Mouse (Mus musculus) T-helper 17 cell (primary cell): Measurements from ENCODE around the gene Eci2.
"Not testable (repeated sequence)": the region's sequence is repeated elsewhere in the genome, so short reads cannot be mapped to it uniquely, and the experiment has no call there.

Source experiments
- in situ Hi-C, 2 experiments: fragments of 300-600 bp; cut with MboI, MseI; formaldehyde crosslinking; loops; 1 replicate in 1 of 2; 2 replicates in 1 of 2; pipeline ENCODE4 v1.15.1; 2025; ENCODE audit warnings: high pct_unique_total_duplicates in 2 of 2

The Eci2 gene

DNA sequence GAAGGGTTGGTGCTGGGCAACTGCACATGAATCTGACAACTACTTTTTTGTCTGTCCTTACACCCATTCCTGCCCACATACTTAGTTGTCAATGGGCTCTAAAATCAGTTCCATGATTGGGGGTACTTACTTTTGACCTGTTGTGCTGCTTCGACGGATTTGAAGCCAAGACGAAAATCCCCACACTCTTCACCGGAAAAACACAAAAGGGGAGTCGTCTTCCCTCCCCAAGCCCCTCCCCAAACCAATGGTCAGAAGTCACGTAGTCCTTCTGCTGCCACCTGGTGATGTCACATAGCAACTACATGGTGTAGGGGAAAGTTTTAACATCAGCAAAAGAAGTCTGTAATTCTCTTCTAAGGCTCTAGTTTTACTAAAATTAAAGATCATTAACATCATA, at the start of gene Eci2:
Gene Eci2 (minus strand): TSS at position 218 of the 400 bp plus-strand sequence.
- in situ Hi-C loops = no loop called here

GRCm38 (mm10) chr13:35074862-35075261, 48.0 kb upstream of the Eci2 start:
- in situ Hi-C loops = no loop called here

DNA sequence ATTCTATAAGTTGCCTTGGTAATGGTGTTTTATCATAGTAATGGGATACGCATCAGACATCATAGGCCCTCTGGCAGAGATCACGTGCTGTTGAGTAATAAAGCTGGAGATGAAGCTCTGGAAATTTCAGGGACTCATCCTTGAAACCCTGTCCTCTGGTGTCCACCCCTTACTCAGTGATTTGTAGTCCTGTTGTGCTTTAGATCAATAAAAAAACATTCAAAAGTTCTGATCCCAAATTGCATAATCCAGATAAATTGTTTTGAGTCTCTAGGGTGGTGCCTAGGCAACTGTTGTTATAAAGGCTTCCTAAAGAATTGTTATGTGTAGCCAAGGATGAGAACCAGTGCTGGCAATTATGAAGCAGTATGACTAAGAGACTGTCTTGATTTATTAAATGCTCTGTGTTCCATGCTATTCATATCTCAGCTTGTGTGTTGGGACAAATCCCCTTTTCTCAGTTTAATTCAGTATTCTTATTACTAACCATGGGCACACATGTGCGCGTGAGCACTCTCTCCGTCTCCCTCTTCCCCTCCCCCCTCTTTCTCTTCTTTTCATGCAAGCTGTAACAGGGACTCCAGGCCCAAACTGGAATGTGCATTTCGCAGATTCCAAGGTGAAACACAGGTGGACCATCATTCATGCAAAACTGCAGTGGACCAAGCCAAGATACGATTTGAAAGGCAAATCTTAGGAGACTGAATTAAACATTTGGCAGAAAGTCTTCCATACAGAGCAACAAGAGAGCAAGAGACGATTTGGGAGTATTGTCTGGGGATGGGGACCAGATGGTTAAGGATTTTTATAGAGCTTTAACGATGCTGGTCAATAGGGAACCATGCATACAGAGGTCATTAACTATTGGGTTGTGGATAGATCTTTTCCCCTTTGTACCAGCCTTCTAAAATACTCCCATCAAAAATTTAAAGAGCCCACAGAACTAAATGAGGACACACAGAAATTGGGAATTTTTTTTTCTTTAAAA, 43.9 kb upstream of the Eci2 start:
- in situ Hi-C loops = no loop called here

GRCm38 (mm10) chr13:35067084-35067483, 40.2 kb upstream of the Eci2 start:
- in situ Hi-C loops = no loop called here

DNA sequence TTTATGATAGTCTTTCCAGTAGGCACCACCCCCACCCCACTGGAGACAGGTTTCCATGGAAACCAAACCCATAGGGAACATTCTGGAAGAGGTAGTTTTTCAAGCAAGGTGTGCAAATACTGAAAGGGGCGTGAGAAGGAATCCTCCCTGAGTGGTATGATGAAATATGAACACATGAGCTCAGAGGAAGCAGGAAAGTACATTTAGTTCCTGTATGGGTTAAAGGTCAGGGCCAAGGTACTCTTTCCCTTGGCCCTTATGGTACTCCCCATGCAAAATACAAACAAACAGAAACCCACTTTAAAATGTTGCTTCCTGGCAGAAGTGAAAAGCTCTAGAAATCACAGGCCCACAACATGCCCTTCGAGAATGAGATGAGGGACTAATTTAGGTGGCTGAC, 39.1 kb upstream of the Eci2 start:
- in situ Hi-C loops = no loop called here

DNA sequence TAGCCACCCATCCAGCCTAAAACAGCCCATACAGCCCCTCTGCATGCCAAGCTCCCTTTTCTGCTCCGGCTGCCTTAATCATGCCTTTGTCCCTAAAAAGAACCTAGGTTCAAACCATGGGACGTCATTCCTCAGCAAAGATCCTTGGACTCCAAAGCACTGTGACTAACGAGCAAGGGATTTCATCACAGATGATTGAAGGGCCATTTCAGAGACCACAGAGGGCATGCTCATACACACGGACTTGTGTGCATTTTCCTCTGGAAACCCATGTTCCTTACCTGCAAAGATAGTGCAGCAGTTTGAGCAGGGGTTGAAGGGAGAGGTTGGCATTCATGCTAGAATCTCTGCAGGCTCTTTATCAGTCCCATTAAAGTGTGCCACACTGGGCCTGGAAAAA, 37.5 kb upstream of the Eci2 start:
- in situ Hi-C loops = no loop called here

DNA sequence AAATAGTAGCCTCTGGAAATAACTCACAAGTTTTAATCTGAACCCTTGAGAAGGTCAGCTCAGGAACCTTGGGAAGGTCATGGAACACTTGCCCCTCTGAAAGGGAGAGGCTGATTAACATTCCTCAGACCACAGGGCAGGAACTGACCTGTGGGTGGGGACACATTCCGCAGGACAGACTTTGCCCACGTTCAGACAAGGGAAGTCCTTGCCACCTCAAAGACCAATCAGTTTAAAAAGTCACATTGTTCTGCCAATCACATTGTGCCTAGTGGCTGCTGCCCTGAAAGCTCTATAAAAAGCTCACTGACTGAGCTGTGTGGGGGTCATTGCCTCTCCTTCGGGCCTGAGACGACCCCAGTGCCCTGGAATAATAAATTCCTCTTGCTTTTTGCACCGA, 31.2 kb upstream of the Eci2 start:
- in situ Hi-C loops = no loop called here

- in situ Hi-C loops = no loop called here
Observed at GRCm38 (mm10) chr13:35036486-35036885, 9.6 kb upstream of the Eci2 start.

DNA sequence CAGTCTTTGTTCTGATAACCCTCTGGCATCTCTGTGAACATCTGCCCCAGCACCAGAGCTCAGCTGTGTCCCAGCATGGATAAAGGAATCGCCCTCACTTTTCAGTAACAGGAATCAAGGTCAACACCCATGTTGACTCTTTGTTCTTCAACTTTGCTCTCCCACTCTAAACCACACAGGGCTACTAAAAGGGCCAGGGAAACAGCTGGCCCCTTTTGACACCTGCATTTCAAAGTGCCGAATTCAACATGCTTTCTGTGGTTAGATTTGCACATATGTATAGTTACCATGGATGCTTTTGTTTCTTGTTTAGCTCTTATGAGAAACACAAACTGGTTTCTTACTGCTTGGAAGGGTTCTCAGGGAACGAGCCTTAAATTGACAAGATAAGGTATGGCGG, 8.8 kb upstream of the Eci2 start:
- in situ Hi-C loops = no loop called here

- in situ Hi-C loops = loop anchor here in 1 of 2 experiments (5.0 kb wide), 1 partner anchor 551 kb away; no protein-coding TSS in a partner anchor
Observed at GRCm38 (mm10) chr13:35033571-35033970, 6.7 kb upstream of the Eci2 start.

DNA sequence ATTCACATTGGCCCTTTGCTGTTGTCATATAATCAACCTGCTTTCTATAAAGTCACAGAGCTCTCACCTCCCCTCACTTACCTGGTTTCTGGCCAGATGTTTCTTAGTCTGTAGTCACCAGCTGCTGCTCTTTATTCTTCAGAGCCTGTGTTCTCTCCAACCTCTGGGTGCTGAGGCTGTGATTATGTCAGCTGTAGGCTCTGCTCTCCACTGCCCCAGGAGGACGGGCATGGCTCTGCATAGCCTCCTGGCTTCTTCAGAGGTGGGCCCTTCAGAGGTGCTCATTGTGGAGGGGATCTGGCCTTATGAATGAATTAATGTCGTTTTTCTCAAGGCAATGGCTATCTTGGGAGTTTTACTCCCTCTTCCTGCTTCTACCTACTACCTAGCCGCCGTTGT, 4.8 kb upstream of the Eci2 start:
- in situ Hi-C loops = loop anchor here in 1 of 2 experiments (5.0 kb wide), 1 partner anchor 549 kb away; no protein-coding TSS in a partner anchor

- in situ Hi-C loops = loop anchor here in 1 of 2 experiments (5.0 kb wide), 1 partner anchor 549 kb away; no protein-coding TSS in a partner anchor
Observed at GRCm38 (mm10) chr13:35030979-35031683, 4.2 kb upstream of the Eci2 start.

DNA sequence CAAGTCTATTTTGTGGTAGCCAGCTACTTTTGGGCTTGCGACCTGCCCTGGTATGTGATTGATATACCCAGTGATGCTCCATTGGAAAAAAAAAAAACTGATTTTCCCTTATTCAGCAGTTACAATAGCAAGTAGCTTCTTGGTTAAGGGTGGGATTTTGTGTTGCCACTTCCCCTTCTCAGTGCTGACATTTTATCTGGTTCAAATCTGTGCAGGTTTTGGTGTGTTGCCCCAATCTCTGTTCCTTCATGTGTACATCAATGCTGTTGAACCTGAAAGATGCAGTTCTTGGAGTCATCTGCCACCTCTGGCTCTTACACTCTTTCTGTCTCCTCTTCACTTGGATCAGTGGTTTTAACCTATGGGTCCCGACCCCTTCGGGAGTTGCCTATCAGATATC, 1.5 kb upstream of the Eci2 start:
- in situ Hi-C loops = no loop called here

- in situ Hi-C loops = not testable (repeated sequence)
Observed at GRCm38 (mm10) chr13:35023401-35023800, 3.5 kb downstream of the Eci2 start.

GRCm38 (mm10) chr13:35020383-35020782, 6.5 kb downstream of the Eci2 start:
- in situ Hi-C loops = no loop called here

DNA sequence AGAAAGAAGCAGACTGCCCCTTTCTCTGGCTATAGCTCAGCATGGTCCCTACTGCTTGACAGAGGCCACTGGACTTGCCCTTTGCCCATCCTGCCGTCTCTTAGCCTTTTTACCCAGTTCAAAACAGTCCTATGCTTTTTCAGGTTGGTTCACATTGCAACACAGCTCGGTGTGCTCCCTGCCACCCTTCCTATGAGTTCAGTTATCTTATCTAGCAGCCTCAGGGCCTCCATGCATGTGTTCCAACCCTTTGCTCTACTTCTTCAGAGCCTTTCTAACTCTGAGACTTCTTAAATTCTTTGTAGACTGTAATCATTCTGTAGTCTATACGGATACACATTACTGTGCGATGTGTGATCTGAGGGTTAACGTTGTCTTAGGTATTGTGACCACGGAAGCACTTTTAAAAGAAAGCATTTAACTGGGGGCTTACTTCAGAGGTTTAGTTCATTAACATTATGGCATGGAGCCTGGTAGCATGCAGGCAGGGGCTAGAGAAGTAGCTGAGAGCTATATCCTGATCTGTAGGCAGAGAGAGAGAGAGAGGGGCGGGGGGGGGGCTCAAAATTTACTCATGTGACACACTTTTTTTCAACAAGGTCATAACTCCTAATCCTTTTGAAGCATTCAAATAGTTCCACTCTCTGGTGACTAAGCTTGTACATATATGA, 7.9 kb downstream of the Eci2 start:
- in situ Hi-C loops = no loop called here

DNA sequence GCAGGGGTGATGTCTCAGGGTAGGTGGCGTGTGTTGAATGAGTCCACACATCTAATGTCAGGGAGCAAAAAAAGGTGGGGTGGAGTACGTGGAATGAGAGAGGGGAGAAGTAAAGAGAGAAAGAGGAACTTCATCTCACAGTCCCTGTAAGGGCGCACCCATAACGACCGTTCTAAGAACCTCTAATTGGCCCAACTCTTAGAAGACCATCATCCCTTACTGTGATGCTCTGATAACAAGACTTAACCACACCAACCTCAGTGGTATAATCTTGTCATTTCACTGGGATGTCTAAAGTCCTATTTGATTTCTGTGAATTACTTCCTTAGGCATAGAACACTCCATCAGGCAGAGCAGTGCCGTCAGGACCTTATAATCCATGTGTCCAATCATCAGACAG, 9.5 kb downstream of the Eci2 start:
- in situ Hi-C loops = no loop called here

DNA sequence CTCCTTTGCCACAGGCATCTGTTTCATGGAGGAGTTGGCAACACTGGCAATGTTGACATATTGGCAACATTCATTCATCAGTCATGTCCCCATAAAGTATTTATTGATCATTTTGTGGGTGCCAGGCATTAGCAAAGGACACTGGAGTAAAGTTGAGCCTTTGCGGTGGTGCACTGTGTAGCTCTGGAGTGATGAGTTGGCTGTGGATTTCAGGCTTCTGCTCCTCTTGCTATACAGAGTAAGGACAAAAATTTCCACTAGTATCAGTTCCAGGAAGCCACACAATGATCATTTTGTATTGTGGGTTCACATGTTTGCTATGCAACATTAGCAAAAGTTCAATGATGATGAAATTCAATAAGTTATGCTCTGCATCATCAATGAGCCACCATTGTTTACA, 10.8 kb downstream of the Eci2 start:
- in situ Hi-C loops = no loop called here

DNA sequence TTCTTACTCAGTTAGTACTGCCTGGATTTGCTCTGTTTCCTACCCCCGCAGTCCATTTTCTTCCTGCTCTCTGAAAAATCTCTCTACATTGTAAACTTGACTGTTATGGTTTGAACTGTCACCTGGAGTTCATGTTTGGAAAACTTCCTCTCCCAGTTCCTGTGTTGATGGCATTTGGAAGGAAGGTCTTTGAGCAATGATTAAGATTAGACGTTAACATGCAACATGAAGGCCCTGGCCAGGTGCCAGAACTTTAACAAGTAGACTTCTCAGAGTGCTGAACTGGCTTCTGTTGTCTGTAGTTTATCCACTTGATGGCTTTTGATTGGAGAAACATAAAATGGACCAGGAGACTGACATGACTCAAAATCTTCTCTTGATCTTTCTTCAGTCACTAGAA, 31.0 kb downstream of the Eci2 start:
- in situ Hi-C loops = no loop called here

DNA sequence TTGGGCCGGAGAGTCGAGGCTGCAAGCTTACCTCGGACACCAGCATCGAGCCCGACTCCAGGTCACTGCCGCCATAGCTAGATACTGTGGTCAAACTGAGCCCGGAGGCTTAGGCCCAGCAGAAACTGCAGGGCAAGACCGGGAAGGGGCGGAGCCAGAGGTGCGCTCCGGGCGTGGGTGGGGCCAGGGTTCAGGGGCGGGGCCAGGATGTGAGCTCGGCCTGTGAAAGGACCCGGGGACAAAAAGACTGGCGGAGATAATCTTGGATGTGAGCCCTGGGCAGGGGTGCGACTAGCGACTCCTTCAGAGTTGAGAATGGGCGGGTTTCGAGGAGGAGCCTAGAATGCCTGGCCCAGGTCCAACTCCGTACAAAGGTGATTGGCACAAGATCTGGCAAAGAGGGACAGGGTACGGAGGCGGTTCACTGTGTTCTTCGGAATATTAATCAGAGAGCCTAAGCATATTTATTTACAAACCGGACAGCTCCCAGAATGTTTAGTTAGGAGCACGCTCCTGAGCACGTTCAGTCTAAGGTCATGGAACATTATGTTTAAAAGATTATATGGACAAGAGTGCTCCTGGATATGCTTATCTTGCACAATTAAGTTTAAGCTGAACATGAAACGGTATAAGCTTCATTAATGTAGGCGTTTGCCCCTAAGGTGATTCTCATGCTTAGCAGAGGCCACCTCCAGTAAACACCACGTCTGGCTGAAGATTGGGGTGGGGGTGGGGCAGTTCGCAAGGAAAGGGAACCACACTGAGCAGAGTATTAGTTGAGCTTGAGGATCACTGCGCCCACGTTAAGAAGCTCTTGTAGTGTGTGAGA, 32.7 kb downstream of the Eci2 start:
- in situ Hi-C loops = no loop called here

- in situ Hi-C loops = no loop called here
Observed at GRCm38 (mm10) chr13:34993595-34993982, 33.3 kb downstream of the Eci2 start.
